Mouse (Mus musculus): ENCODE results near the gene Hspb6.

GRCm38 (mm10) chr7:30579950-30580349 is 28.0 kb downstream of the Hspb6 start:
- TF ChIP-seq POLR2A (IDR thresholded peaks at IDR 0.05; ENCODE audit: borderline replicate concordance, insufficient read depth, low read length) (no peak), CTCF (IDR thresholded peaks at IDR 0.05; ENCODE audit: borderline replicate concordance, insufficient read depth, low read depth, low read length) (no peak)

Data from cerebellum, adult 2 months (tissue).